Mouse (Mus musculus) kidney, postnatal 0 days (tissue): ENCODE measurements around the gene Tmem82. TPM values are rescaled to one million over a fixed set of nuclear protein-coding genes. Genes with fewer than 3 reads are reported as not detected.

Source experiments
- ATAC-seq: fragments of 200-750 bp; cut with Nextera tagmentation; replicated peaks from 2 replicates; pipeline ENCODE4 v1.8.0; 2017; ENCODE audit warnings: low read depth, moderate number of reproducible peaks, moderate TSS enrichment, moderate library complexity; ENCODE audit not compliant: low FRiP score
- DNase-seq: peaks from one replicate; pipeline ENCODE4 v3.0.0-alpha.2; 2016; ENCODE audit warnings: low spot score
- H3K27ac ChIP-seq: fragments of 300-500 bp; sonication (generic); 2 replicates; pipeline ENCODE4 v1.5.1; 2014; ENCODE audit warnings: mild to moderate bottlenecking
- H3K27me3 ChIP-seq: fragments of 300-500 bp; sonication (generic); 2 replicates; pipeline ENCODE4 v1.6.1; 2014; ENCODE audit warnings: low read length, mixed read lengths; ENCODE audit not compliant: insufficient read depth
- H3K36me3 ChIP-seq: fragments of 300-500 bp; sonication (generic); 2 replicates; pipeline ENCODE4 v1.6.1; 2014; ENCODE audit warnings: low read length, mixed read lengths; ENCODE audit not compliant: insufficient read depth
- H3K4me1 ChIP-seq: fragments of 300-500 bp; sonication (generic); replicated peaks from 2 replicates; pipeline ENCODE4 v1.6.1; 2014; ENCODE audit warnings: antibody characterized with exemption, low read length, mixed read lengths; ENCODE audit not compliant: insufficient read depth
- H3K4me2 ChIP-seq: fragments of 300-500 bp; sonication (generic); 2 replicates; pipeline ENCODE4 v1.6.1; 2014; ENCODE audit warnings: mild to moderate bottlenecking, low read length, moderate library complexity, mixed read lengths
- H3K4me3 ChIP-seq: fragments of 300-500 bp; sonication (generic); replicated peaks from 2 replicates; pipeline ENCODE4 v1.5.1; 2014; ENCODE audit warnings: low read depth, low read length
- H3K9ac ChIP-seq: fragments of 300-500 bp; sonication (generic); 2 replicates; pipeline ENCODE4 v1.6.1; 2014; ENCODE audit warnings: low read depth, low read length
- H3K9me3 ChIP-seq: fragments of 300-500 bp; sonication (generic); replicated peaks from 2 replicates; pipeline ENCODE4 v1.6.1; 2016; ENCODE audit warnings: low read length, inconsistent platforms, mixed read lengths
- CTCF ChIP-seq: IDR thresholded peaks from 2 replicates; pipeline ENCODE4 v1.5.1; 2016; ENCODE audit warnings: antibody characterized with exemption, low read depth, mild to moderate bottlenecking, moderate library complexity
- WGBS: fragments of 180-500 bp; shearing (Covaris S2); extraction: QIAGEN DNeasy Blood & Tissue Kit; methylation state at CpG from one replicate; pipeline ENCODE4 v1.1.7; 2014; 5-methylcytosine and 5-hydroxymethylcytosine counted together
- polyA plus RNA-seq: library from polyadenylated mRNA; unstranded; fragments of >200 nt; fragmentation: Nextera tagmentation; extraction: Ambion mirVana; gene quantifications from 2 replicates; pipeline ENCODE4 v1.2.1, GENCODE M21; 2015

The Tmem82 gene
- polyA plus RNA-seq, 1 experiment from 2014 or later = 7.7 TPM

- ATAC-seq (no peak), DNase-seq (peak; percentile 71)
- peak overlapping the region; percentile 83 for H3K27ac ChIP-seq
- H3K4me1 ChIP-seq = peaks cover 7% of the 10 kb centered on the region; the same call in 1 of the 2 replicates
- TF ChIP-seq CTCF = no peak
- no peaks in the 10 kb centered on the region for H3K36me3 ChIP-seq
- H3K27me3 ChIP-seq = no peaks in the 10 kb centered on the region
- H3K9ac ChIP-seq = no peak overlapping the region
- no peaks in the 10 kb centered on the region for H3K9me3 ChIP-seq
- H3K4me3 ChIP-seq = no peak overlapping the region
- 45% methylated on average over 7 of the region's 7 CpGs for WGBS
- H3K4me2 ChIP-seq = no peak overlapping the region
Observed at GRCm38 (mm10) chr4:141565325-141565724, 53.1 kb downstream of the Tmem82 start.

DNA sequence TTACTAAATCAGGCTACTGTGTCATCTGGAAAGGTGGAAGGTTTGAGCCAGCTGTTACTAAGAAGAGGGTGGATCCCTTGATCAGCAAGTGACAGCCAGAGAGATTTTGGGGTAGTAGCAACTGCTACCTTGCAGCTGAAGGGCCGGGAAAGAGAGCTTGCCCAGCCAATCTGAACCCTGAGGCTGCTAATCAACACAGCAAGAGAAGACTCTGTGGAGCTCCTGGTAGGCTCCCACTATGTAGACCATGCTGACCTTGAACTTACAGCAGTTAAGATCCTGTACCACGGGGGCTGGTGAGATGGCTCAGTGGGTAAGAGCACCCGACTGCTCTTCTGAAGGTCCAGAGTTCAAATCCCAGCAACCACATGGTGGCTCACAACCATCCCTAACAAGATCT lies 53.8 kb downstream of the Tmem82 start:
- H3K4me1 ChIP-seq = peaks cover under 1% of the 10 kb centered on the region; the same call in 1 of the 2 replicates
- no peak overlapping the region for H3K27ac ChIP-seq
- no peaks in the 10 kb centered on the region for H3K27me3 ChIP-seq
- H3K4me2 ChIP-seq = no peak overlapping the region
- DNase-seq (no peak), ATAC-seq (no peak)
- no peak overlapping the region for H3K9ac ChIP-seq
- WGBS = 75% methylated on average over 3 of the region's 3 CpGs
- no peak overlapping the region for H3K4me3 ChIP-seq
- TF ChIP-seq CTCF = no peak
- no peaks in the 10 kb centered on the region for H3K36me3 ChIP-seq
- no peaks in the 10 kb centered on the region for H3K9me3 ChIP-seq

DNA sequence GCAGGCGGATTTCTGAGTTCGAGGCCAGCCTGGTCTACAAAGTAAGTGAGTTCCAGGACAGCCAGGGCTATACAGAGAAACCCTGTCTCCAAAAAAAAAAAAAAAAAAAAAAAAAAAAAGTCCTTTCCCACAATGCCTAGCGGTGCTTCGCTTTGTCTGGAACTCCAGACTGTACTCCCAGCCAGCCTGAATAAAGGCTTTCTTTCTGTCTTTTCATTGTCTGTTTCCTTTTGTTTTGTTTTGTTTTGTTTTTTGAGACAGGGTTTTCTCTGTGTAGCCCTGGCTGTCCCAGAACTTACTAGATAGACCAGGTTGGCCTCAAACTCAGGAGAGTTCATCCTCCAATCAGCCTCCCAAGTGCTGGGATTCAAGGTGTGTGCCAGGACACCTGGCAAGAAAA lies 54.2 kb downstream of the Tmem82 start:
- WGBS = 93% methylated on average over 4 of the region's 4 CpGs
- no peaks in the 10 kb centered on the region for H3K9me3 ChIP-seq
- ATAC-seq (no peak), DNase-seq (no peak)
- no peak overlapping the region for H3K4me3 ChIP-seq
- no peak overlapping the region for H3K4me2 ChIP-seq
- no peaks in the 10 kb centered on the region for H3K36me3 ChIP-seq
- no peak for TF ChIP-seq CTCF
- no peaks in the 10 kb centered on the region for H3K27me3 ChIP-seq
- no peak overlapping the region for H3K27ac ChIP-seq
- no peaks in the 10 kb centered on the region; the same call in 1 of the 2 replicates for H3K4me1 ChIP-seq
- H3K9ac ChIP-seq = no peak overlapping the region

Other genes with a start within 250 kb of the Tmem82 start
- 57.7 and 58.1 TPM in 2 replicates for gene Clcnka, start 219.9 kb downstream of the Tmem82 start, polyA plus RNA-seq
- 155 and 161 TPM in 2 replicates for gene Clcnkb, start 202.6 kb downstream of the Tmem82 start, polyA plus RNA-seq
- 0.29 and 0.41 TPM in 2 replicates for gene Hspb7, start 197.9 kb downstream of the Tmem82 start, polyA plus RNA-seq
- gene Srarp, start 182.5 kb downstream of the Tmem82 start, polyA plus RNA-seq = 0.41 and 0.47 TPM in 2 replicates
- gene Zbtb17, start 174.0 kb downstream of the Tmem82 start, polyA plus RNA-seq = 24.6 and 26.4 TPM in 2 replicates
- 6.2 and 6.6 TPM in 2 replicates for gene Spen, start 80.0 kb downstream of the Tmem82 start, polyA plus RNA-seq
- gene Fblim1, start 12.5 kb downstream of the Tmem82 start, polyA plus RNA-seq = 58.1 and 64.6 TPM in 2 replicates
- 1.9 and 2.3 TPM in 2 replicates for gene Slc25a34, start 5.2 kb upstream of the Tmem82 start, polyA plus RNA-seq
- 6.0 and 6.2 TPM in 2 replicates for gene Plekhm2, start 46.3 kb upstream of the Tmem82 start, polyA plus RNA-seq
- gene Rsc1a1, start 67.0 kb upstream of the Tmem82 start, polyA plus RNA-seq = not detected in 2 replicates
- gene Ddi2, start 104.8 kb upstream of the Tmem82 start, polyA plus RNA-seq = 16.4 and 16.8 TPM in 2 replicates
- 1.4 and 1.8 TPM in 2 replicates for gene Agmat, start 128.0 kb upstream of the Tmem82 start, polyA plus RNA-seq
- 4.8 and 5.2 TPM in 2 replicates for gene Dnajc16, start 172.3 kb upstream of the Tmem82 start, polyA plus RNA-seq
- 20.0 and 23.0 TPM in 2 replicates for gene Casp9, start 175.0 kb upstream of the Tmem82 start, polyA plus RNA-seq
- gene Cela2a, start 207.5 kb upstream of the Tmem82 start, polyA plus RNA-seq = 0.18 TPM in 1 of 2 replicates, not detected in the other
- not detected in 2 replicates for gene Ctrc, start 227.7 kb upstream of the Tmem82 start, polyA plus RNA-seq